Mouse (Mus musculus) liver, embryonic 16.5 days (tissue): Measurements from ENCODE around the gene Appbp2. TPM values are rescaled to one million over a fixed set of nuclear protein-coding genes. Genes with fewer than 3 reads are reported as not detected.
"Not testable (repeated sequence)": the region's sequence is repeated elsewhere in the genome, so short reads cannot be mapped to it uniquely, and the experiment has no call there.

ENCODE experiments used
- ATAC-seq: fragments of 200-750 bp; cut with Nextera tagmentation; 2 replicates; pipeline ENCODE4 v1.8.0; 2017; ENCODE audit warnings: low read depth, mild to moderate bottlenecking, moderate number of reproducible peaks, moderate library complexity
- H3K27ac ChIP-seq: fragments of 300-500 bp; sonication (generic); 2 replicates; pipeline ENCODE4 v1.5.1; 2014; ENCODE audit warnings: mild to moderate bottlenecking, low read length
- H3K27me3 ChIP-seq: fragments of 300-500 bp; sonication (generic); 2 replicates; pipeline ENCODE4 v1.6.1; 2014; ENCODE audit warnings: low read depth, low read length, mixed read lengths; ENCODE audit not compliant: control insufficient read depth, insufficient read depth
- H3K36me3 ChIP-seq: fragments of 300-500 bp; sonication (generic); 2 replicates; pipeline ENCODE4 v1.6.1; 2014; ENCODE audit warnings: mild to moderate bottlenecking; ENCODE audit not compliant: control insufficient read depth, insufficient read depth
- H3K4me1 ChIP-seq: fragments of 300-500 bp; sonication (generic); 2 replicates; pipeline ENCODE4 v1.6.1; 2014; ENCODE audit warnings: low read depth, low read length, mixed read lengths; ENCODE audit not compliant: control insufficient read depth
- H3K4me2 ChIP-seq: fragments of 300-500 bp; sonication (generic); 2 replicates; pipeline ENCODE4 v1.6.1; 2014; ENCODE audit warnings: low read depth, low read length, mixed read lengths
- H3K4me3 ChIP-seq: fragments of 300-500 bp; sonication (generic); 2 replicates; pipeline ENCODE4 v1.5.1; 2014; ENCODE audit warnings: low read depth, mild to moderate bottlenecking, low read length
- H3K9ac ChIP-seq: fragments of 300-500 bp; sonication (generic); 2 replicates; pipeline ENCODE4 v1.6.1; 2014; ENCODE audit warnings: low read depth, low read length
- H3K9me3 ChIP-seq: fragments of 300-500 bp; sonication (generic); replicated peaks from 2 replicates; pipeline ENCODE4 v1.6.1; 2016; ENCODE audit warnings: low read length; ENCODE audit not compliant: control insufficient read depth
- WGBS: fragments of 180-500 bp; shearing (Covaris S2); extraction: QIAGEN DNeasy Blood & Tissue Kit; methylation state at CpG from one replicate; pipeline ENCODE4 v1.1.7; 2014; ENCODE audit not compliant: insufficient replicate concordance; 5-methylcytosine and 5-hydroxymethylcytosine counted together
- polyA plus RNA-seq: library from polyadenylated mRNA; unstranded; fragments of >200 nt; fragmentation: Nextera tagmentation; extraction: Ambion mirVana; gene quantifications from 2 replicates; pipeline ENCODE4 v1.2.1, GENCODE M21; 2015

Gene Appbp2
- polyA plus RNA-seq, 1 experiment from 2014 or later: 10.9 TPM

DNA sequence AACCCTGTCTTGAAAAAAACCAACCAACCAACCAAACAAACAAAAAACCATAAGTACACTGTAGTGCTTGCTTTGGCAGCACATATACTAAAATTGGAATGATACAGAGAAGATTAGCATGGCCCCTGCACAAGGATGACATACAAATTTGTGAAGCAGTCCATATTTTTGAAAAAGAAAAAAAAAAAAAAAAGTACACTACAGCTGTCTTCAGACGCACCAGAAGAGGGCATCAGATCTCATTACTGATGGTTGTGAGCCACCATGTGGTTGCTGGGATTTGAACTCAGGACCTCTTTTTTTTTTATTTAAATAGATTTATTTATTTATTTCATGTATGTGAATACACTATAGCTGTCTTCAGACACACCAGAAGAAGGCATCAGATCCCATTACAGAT, 71.9 kb downstream of the Appbp2 start:
- ATAC-seq, H3K36me3 ChIP-seq, H3K4me2 ChIP-seq: not testable (repeated sequence)

DNA sequence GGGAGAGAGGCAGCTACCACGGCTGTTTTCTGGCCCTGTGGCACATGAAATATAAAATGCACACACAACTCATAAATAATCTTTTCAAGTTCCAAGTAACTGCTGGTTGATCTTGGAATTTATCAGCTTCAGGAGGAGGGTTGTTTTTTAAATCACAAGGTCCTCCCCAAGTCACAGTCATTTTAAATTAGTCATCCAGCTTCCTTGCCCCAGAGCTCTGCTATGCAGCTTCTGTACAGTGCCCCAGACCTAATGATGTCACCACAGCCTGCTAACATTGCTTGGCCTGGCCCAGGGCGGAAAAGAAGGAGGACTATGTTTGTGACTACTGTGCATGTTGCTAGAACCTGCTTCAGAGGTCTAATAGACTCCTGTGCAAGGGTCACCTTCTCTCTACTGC, 77.6 kb downstream of the Appbp2 start:
- Histone ChIP-seq H3K9me3 (no peaks in the 10 kb centered on the region), H3K27me3 (0 out of 2 replicates have a peak, but pooled peaks cover 4% of the 10 kb centered on the region), H3K4me1 (no peaks in the 10 kb centered on the region), H3K4me3 (no peak overlapping the region), H3K4me2 (no peak overlapping the region), H3K36me3 (no peaks in the 10 kb centered on the region), H3K27ac (no peak overlapping the region), H3K9ac (no peak overlapping the region)
- no peak for ATAC-seq
- 44% methylated on average over 2 of the region's 2 CpGs for WGBS

More for the DNA sequence above, 71.9 kb downstream of the Appbp2 start:
- not testable (repeated sequence) for H3K9ac ChIP-seq, H3K27me3 ChIP-seq, H3K27ac ChIP-seq, H3K4me3 ChIP-seq, H3K4me1 ChIP-seq, H3K9me3 ChIP-seq
- 44% methylated on average over 1 of the region's 1 CpGs for WGBS

DNA sequence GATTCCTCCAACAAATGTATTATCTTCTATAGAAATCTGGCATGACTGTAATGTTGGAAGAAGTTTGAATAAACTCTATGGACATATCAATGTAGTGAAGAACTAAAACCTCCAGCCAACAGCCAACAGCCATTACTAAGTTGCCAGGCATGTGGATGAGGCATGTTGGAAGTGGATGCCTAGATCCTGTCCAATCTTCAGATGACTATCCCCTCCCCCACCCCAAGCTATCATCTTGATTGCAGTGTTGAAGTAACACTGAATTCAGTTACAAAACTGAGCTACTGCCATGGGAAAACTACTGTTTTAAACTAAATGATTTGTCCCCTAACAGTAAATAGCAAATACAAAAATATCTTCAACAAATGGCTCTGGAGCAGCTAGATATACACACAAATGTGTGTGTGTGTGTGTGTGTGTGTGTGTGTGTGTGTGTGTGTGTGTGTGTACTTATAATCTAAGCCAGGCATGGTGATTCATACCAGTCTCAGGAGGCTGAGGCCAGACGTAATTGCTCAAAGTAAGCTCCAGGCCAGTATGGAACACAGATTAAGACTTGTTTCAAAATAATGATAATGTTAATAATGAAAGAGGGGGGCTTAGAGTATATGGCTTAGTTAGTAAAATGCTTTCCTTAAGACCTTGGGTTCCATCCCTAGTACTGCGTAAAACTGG, 82.5 kb downstream of the Appbp2 start:
- H3K9ac ChIP-seq: no peak overlapping the region
- no peak overlapping the region for H3K4me3 ChIP-seq
- H3K4me2 ChIP-seq: no peak overlapping the region

DNA sequence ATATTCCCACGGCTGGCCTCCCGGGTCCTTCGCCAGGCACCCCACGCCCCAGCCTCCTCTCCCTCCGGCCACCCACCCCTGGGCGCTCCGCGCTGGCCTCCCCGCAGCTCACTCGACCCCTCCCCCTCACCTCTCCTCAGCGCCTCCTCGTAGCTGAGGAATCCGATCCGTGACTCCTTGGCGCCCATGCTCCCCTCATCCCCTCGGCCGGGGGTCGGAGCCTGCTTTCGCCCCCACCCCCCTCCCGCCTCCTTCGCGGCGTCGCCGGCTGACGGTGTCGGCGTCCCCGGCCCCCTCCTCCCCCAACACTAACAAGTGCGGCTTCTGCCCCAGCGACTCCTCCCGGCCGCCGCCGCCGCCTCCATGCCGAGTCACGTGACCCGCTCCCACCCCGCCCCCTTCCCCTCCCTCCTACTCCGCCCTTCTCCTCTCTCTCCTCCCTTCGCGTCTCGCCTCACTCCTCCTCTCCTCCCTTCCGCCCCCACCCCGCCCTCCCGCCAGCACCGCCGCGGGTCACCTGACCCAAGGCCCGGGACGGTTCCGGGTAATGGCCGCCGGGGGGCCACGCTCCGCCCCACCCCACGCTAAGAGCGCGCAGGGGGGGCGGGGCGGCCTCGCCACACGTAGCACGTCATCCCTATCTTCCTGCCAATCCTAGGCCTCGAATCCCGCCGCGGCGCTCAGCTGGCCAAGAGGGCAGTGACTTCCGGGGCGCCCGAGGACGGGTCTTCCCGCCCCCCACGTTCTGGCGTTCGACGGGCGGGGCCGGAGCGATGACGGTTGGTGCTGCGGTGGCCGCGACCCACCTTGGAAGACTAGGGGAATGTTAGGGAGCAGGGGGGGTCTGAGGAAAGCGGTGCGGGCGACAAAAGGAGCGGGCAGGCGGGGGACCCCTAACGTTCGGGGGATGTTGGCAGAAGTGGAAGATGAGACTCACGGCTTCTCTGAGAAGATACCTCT, 95.1 kb downstream of the Appbp2 start, which contains the start of gene Usp32:
Gene Usp32, minus strand, starts transcription at position 581 of the 960 bp plus-strand sequence.
- H3K36me3 ChIP-seq: peaks cover 9% of the 10 kb centered on the region
- no peaks in the 10 kb centered on the region for H3K9me3 ChIP-seq
- peaks cover 20% of the 10 kb centered on the region for H3K4me1 ChIP-seq
- peak; percentile 95 for ATAC-seq
- peak within 1 kb of the TSS; percentile 93 for H3K27ac ChIP-seq
- H3K9ac ChIP-seq: peak within 1 kb of the TSS; percentile 92
- H3K4me3 ChIP-seq: peak within 1 kb of the TSS; percentile 85
- H3K4me2 ChIP-seq: peak within 1 kb of the TSS; percentile 70
- WGBS: under 1% methylated on average over 88 of the region's 94 CpGs
- no peaks in the 10 kb centered on the region for H3K27me3 ChIP-seq

More for the DNA sequence above, 82.5 kb downstream of the Appbp2 start:
- 0 out of 2 replicates have a peak, but pooled peaks cover under 1% of the 10 kb centered on the region for H3K27me3 ChIP-seq
- no peak for ATAC-seq
- no peak overlapping the region for H3K27ac ChIP-seq
- no peaks in the 10 kb centered on the region for H3K36me3 ChIP-seq
- no peaks in the 10 kb centered on the region for H3K4me1 ChIP-seq
- no peaks in the 10 kb centered on the region for H3K9me3 ChIP-seq
- 77% methylated on average over 2 of the region's 2 CpGs for WGBS

DNA sequence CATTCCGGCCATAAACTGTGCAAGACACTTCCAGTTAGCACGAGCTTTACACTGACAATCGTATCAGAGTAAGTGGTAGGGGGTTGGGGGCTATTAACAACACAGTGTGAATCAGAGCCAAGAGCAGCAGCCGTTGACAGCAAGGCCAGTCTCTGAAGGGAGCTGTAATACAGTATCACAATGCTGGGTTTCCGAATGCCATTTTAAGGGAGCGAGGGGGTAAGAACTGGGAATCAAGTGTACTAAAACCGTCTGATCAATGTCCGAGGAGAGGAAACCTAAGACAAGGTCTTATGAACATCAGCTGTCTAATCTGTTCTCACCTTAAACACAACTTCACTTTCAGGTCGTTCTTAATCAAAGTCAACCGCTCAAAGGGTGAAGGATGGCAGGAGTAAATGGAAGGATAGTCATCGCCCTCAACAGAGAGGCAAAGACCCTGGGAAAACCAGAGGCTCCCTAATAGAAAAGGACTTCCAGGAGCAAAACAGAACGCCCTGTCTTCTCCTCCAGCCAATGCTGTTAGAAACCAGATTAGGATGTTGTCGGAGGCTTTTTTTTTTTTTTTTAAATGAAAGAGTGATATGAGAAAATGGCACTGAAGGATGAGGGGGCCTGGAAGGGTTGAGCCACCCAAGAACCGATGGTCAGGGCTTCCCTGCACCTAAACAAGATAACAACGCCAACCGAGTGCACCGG, 96.0 kb downstream of the Appbp2 start:
- peaks cover 22% of the 10 kb centered on the region for H3K4me1 ChIP-seq
- peak overlapping the region; percentile 85 for H3K4me3 ChIP-seq
- 5% methylated on average over 17 of the region's 17 CpGs for WGBS
- ATAC-seq: 0 out of 2 replicates have a peak, but pooled peaks have one; percentile 0
- no peaks in the 10 kb centered on the region for H3K9me3 ChIP-seq
- H3K4me2 ChIP-seq: peak overlapping the region; percentile 58
- H3K27ac ChIP-seq: peak overlapping the region; percentile 93
- H3K36me3 ChIP-seq: peaks cover 9% of the 10 kb centered on the region
- H3K9ac ChIP-seq: peak overlapping the region; percentile 92
- no peaks in the 10 kb centered on the region for H3K27me3 ChIP-seq

Other genes starting within 250 kb of the Appbp2 start
- gene Usp32, start 95.0 kb downstream of the Appbp2 start, polyA plus RNA-seq: 11.4 and 12.2 TPM in 2 replicates
- 0.14 TPM in 1 of 2 replicates, not detected in the other for gene 1700125H20Rik, start 64.7 kb downstream of the Appbp2 start, polyA plus RNA-seq
- 17.7 and 18.4 TPM in 2 replicates for gene Ppm1d, start 76.1 kb upstream of the Appbp2 start, polyA plus RNA-seq
- gene Bcas3, start 118.0 kb upstream of the Appbp2 start, polyA plus RNA-seq: 18.7 and 19.1 TPM in 2 replicates